Mouse (Mus musculus) MEL (cell line): Measurements from ENCODE around the gene Tprn.

ENCODE experiments used
- CTCF ChIP-seq, 3 experiments: IDR thresholded peaks in 2 of 3; conservative IDR thresholded peaks in 1 of 3; 2 replicates each; pipeline ENCODE4 v1.5.1; 2011 to 2012; ENCODE audit warnings: low read length in 3 of 3, low read depth in 2 of 3, mild to moderate bottlenecking in 2 of 3, improper control_type of control experiment in 1 of 3, inconsistent platforms in 1 of 3, mixed read lengths in 1 of 3, moderate library complexity in 1 of 3; ENCODE audit not compliant: control insufficient read depth in 1 of 3, insufficient read depth in 1 of 3, poor library complexity in 1 of 3, severe bottlenecking in 1 of 3
- EP300 ChIP-seq, 2 experiments: IDR thresholded peaks; 2 replicates each; pipeline ENCODE4 v1.6.1; 2011; ENCODE audit warnings: improper control_type of control experiment in 2 of 2, low read length in 2 of 2, low read depth in 1 of 2, mild to moderate bottlenecking in 1 of 2
- GABPA ChIP-seq: IDR thresholded peaks from 2 replicates; pipeline ENCODE4 v1.6.1; 2012; ENCODE audit warnings: low read depth, mild to moderate bottlenecking, inconsistent platforms, low read length, improper control_type of control experiment, moderate library complexity
- GATA1 ChIP-seq: IDR thresholded peaks from 2 replicates; pipeline ENCODE4 v1.6.1; 2011; ENCODE audit warnings: low read depth, low read length, improper control_type of control experiment
- HCFC1 ChIP-seq: IDR thresholded peaks from 2 replicates; pipeline ENCODE4 v1.6.1; 2012; ENCODE audit warnings: low read depth, mild to moderate bottlenecking, inconsistent platforms, low read length, improper control_type of control experiment, moderate library complexity
- MAZ ChIP-seq: IDR thresholded peaks from 2 replicates; pipeline ENCODE4 v1.6.1; 2012; ENCODE audit warnings: low read depth, mild to moderate bottlenecking, inconsistent platforms, low read length, improper control_type of control experiment
- NRF1 ChIP-seq: IDR thresholded peaks from 2 replicates; pipeline ENCODE4 v1.6.1; 2014; ENCODE audit warnings: low read depth, mild to moderate bottlenecking, inconsistent platforms, low read length, improper control_type of control experiment, moderate library complexity; ENCODE audit not compliant: poor library complexity, insufficient read depth, severe bottlenecking
- POLR2A ChIP-seq, 2 experiments: IDR thresholded peaks; 2 replicates each; pipeline ENCODE4 v1.6.1; 2011 to 2012; ENCODE audit warnings: low read length in 2 of 2, mild to moderate bottlenecking in 2 of 2, control low read depth in 1 of 2, improper control_type of control experiment in 1 of 2, low read depth in 1 of 2, moderate library complexity in 1 of 2; ENCODE audit not compliant: control insufficient read depth in 1 of 2, insufficient read depth in 1 of 2, poor library complexity in 1 of 2
- POLR2AphosphoS5 ChIP-seq: IDR thresholded peaks from 2 replicates; pipeline ENCODE4 v1.6.1; 2012; ENCODE audit warnings: low read depth, borderline replicate concordance, mild to moderate bottlenecking, inconsistent platforms, low read length, moderate library complexity, mixed read lengths
- RAD21 ChIP-seq: IDR thresholded peaks from 2 replicates; pipeline ENCODE4 v1.6.1; 2011; ENCODE audit warnings: mild to moderate bottlenecking, low read depth, low read length, improper control_type of control experiment
- USF1 ChIP-seq: IDR thresholded peaks from 2 replicates; pipeline ENCODE4 v1.6.1; 2014; ENCODE audit warnings: low read depth, mild to moderate bottlenecking, inconsistent platforms, low read length, improper control_type of control experiment, moderate library complexity
- ZC3H11A ChIP-seq: IDR thresholded peaks from 2 replicates; pipeline ENCODE4 v1.6.1; 2012; ENCODE audit warnings: low read depth, mild to moderate bottlenecking, inconsistent platforms, low read length, improper control_type of control experiment
- ZKSCAN1 ChIP-seq: IDR thresholded peaks from 2 replicates; pipeline ENCODE4 v1.6.1; 2012; ENCODE audit warnings: low read depth, mild to moderate bottlenecking, inconsistent platforms, low read length, improper control_type of control experiment, moderate library complexity

GRCm38 (mm10) chr2:25293706-25294105 lies 31.3 kb downstream of the Tprn start:
- TF ChIP-seq POLR2AphosphoS5 (no peak), CTCF (IDR thresholded peaks at IDR 0.05 in 2 of 3, conservative IDR thresholded peaks at IDR 0.05 in 1 of 3; ENCODE audit: control insufficient read depth in 1 of 3, insufficient read depth in 1 of 3, low read depth in 2 of 3, low read length in 3 of 3, poor library complexity in 1 of 3, severe bottlenecking in 1 of 3) (no peak), EP300 (IDR thresholded peaks at IDR 0.05; ENCODE audit: low read depth in 1 of 2, low read length in 2 of 2) (no peak), USF1 (no peak), ZC3H11A (no peak), MAZ (no peak), POLR2A (IDR thresholded peaks at IDR 0.05; ENCODE audit: control insufficient read depth in 1 of 2, insufficient read depth in 1 of 2, low read depth in 1 of 2, low read length in 2 of 2, poor library complexity in 1 of 2) (no peak), HCFC1 (no peak), ZKSCAN1 (no peak), GABPA (no peak), NRF1 (no peak), RAD21 (no peak), GATA1 (no peak)
